Mouse (Mus musculus) hindbrain, embryonic 11.5 days (tissue): ENCODE measurements around the gene Tmem184a. TPM values are rescaled to one million over a fixed set of nuclear protein-coding genes. Genes with fewer than 3 reads are reported as not detected.

ENCODE experiments used
- ATAC-seq: fragments of 200-750 bp; cut with Nextera tagmentation; 2 replicates; pipeline ENCODE4 v1.8.0; 2017; ENCODE audit warnings: mild to moderate bottlenecking, moderate TSS enrichment, moderate library complexity; ENCODE audit not compliant: low FRiP score
- DNase-seq: peaks from one replicate; pipeline ENCODE4 v3.0.0-alpha.2; 2015; ENCODE audit warnings: low spot score
- H3K27ac ChIP-seq: fragments of 300-500 bp; sonication (generic); 2 replicates; pipeline ENCODE4 v1.5.1; 2014; ENCODE audit warnings: mild to moderate bottlenecking, low read depth, low read length
- H3K27me3 ChIP-seq: fragments of 300-500 bp; sonication (generic); 2 replicates; pipeline ENCODE4 v1.6.1; 2014; ENCODE audit warnings: mild to moderate bottlenecking, low read length, moderate library complexity, mixed read lengths; ENCODE audit not compliant: control insufficient read depth, insufficient read depth
- H3K36me3 ChIP-seq: fragments of 300-500 bp; sonication (generic); 2 replicates; pipeline ENCODE4 v1.6.1; 2014; ENCODE audit warnings: mild to moderate bottlenecking, low read length, moderate library complexity, mixed read lengths; ENCODE audit not compliant: control insufficient read depth, insufficient read depth
- H3K4me1 ChIP-seq: fragments of 300-500 bp; sonication (generic); replicated peaks from 2 replicates; pipeline ENCODE4 v1.6.1; 2014; ENCODE audit warnings: low read length, mixed read lengths; ENCODE audit not compliant: control insufficient read depth, insufficient read depth
- H3K4me2 ChIP-seq: fragments of 300-500 bp; sonication (generic); replicated peaks from 2 replicates; pipeline ENCODE4 v1.6.1; 2014; ENCODE audit warnings: mild to moderate bottlenecking, low read depth, low read length
- H3K4me3 ChIP-seq: fragments of 300-500 bp; sonication (generic); 2 replicates; pipeline ENCODE4 v1.5.1; 2014; ENCODE audit warnings: low read depth, low read length
- H3K9ac ChIP-seq: fragments of 300-500 bp; sonication (generic); 2 replicates; pipeline ENCODE4 v1.6.1; 2014; ENCODE audit warnings: low read depth, low read length
- H3K9me3 ChIP-seq: fragments of 300-500 bp; sonication (generic); 2 replicates; pipeline ENCODE4 v1.6.1; 2016; ENCODE audit warnings: low read length; ENCODE audit not compliant: control insufficient read depth
- WGBS: fragments of 180-500 bp; shearing (Covaris S2); extraction: QIAGEN DNeasy Blood & Tissue Kit; methylation state at CpG from one replicate; pipeline ENCODE4 v1.1.7; 2014; 5-methylcytosine and 5-hydroxymethylcytosine counted together
- polyA plus RNA-seq: library from polyadenylated mRNA; unstranded; fragments of >200 nt; fragmentation: Nextera tagmentation; extraction: Ambion mirVana; gene quantifications from 2 replicates; pipeline ENCODE4 v1.2.1, GENCODE M21; 2014

Gene Tmem184a
- polyA plus RNA-seq, 1 experiment from 2014 or later, result 1.1 TPM

DNA sequence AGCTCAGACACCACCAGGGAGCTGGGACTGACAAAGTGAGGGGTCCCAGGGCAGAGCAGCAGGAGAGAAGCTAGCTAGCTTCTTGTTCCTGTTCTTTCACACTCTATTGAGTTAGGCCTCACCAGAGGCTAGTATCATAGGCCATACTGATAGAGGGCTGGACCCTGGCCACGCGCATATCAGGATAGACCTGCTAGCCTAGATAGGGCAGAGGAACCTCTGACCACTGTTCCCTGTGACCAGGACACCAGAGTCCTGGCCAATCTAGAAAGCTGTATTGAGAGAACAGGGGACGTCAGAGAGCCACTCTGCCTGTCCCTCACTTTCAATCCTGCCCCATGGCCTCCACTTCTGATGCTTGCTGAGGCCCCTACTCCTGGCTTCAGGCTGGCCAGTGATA, 1.7 kb downstream of the Tmem184a start:
- ATAC-seq, result no peak
- no peak for DNase-seq
- H3K4me3 ChIP-seq, result no peak overlapping the region
- no peak overlapping the region for H3K9ac ChIP-seq
- peaks cover 3% of the 10 kb centered on the region; the same call in 1 of the 2 replicates for H3K36me3 ChIP-seq
- no peaks in the 10 kb centered on the region for H3K9me3 ChIP-seq
- 84% methylated on average over 3 of the region's 3 CpGs for WGBS
- H3K27ac ChIP-seq, result no peak overlapping the region
- no peak overlapping the region for H3K4me2 ChIP-seq
- H3K4me1 ChIP-seq, result no peaks in the 10 kb centered on the region
- H3K27me3 ChIP-seq, result peaks cover 11% of the 10 kb centered on the region

DNA sequence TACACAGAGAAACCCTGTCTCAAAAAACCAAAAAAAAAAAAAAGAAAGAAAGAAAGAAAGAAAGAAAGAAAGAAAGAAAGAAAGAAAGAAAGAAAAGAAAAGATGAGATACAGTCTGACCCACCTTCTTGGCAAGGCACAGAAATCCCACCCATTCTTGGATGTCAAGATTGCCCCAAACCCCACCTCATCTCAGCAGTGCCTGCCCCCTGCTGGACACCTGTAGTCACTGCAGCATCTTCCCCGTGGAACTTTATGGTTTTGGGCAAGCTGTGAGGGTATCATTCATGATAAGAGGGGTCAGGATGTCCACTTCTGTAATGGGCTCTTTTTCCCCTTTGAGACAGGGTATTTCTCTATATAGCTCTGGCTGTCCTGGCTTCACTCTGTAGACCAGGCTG, 2.4 kb downstream of the Tmem184a start:
- no peaks in the 10 kb centered on the region for H3K36me3 ChIP-seq
- DNase-seq (peak; percentile 40), ATAC-seq (no peak)
- no peaks in the 10 kb centered on the region for H3K4me1 ChIP-seq
- no peak overlapping the region for H3K4me3 ChIP-seq
- peaks cover 16% of the 10 kb centered on the region for H3K27me3 ChIP-seq
- no peak overlapping the region for H3K27ac ChIP-seq
- H3K9me3 ChIP-seq, result no peaks in the 10 kb centered on the region
- H3K9ac ChIP-seq, result no peak overlapping the region
- WGBS, result 7% methylated on average over 1 of the region's 1 CpGs
- no peak overlapping the region for H3K4me2 ChIP-seq

DNA sequence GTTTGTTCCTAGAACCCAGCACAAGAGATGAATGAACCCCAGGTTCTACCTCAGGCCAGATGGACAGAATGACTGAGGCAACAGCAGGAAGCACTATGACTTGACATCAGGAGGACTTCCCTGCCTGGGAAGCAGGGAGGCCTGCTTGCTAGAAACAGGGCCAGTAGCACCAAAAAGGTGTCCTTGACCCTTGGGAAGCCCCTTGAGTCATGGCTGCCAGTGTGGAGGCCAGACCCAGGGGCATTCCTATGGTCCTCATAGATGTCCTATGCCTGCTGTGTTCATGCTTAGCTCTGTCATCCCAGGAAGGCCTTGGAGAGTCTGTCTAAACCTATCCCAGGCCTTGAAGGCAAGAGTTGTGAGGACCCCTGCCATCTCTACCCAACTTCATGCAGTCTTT, 3.3 kb downstream of the Tmem184a start:
- no peak overlapping the region for H3K9ac ChIP-seq
- H3K4me1 ChIP-seq, result no peaks in the 10 kb centered on the region
- ATAC-seq, result no peak
- no peak overlapping the region for H3K4me2 ChIP-seq
- no peak overlapping the region for H3K4me3 ChIP-seq
- H3K27me3 ChIP-seq, result peaks cover 16% of the 10 kb centered on the region
- no peak overlapping the region for H3K27ac ChIP-seq
- H3K9me3 ChIP-seq, result no peaks in the 10 kb centered on the region
- DNase-seq, result no peak
- H3K36me3 ChIP-seq, result no peaks in the 10 kb centered on the region

DNA sequence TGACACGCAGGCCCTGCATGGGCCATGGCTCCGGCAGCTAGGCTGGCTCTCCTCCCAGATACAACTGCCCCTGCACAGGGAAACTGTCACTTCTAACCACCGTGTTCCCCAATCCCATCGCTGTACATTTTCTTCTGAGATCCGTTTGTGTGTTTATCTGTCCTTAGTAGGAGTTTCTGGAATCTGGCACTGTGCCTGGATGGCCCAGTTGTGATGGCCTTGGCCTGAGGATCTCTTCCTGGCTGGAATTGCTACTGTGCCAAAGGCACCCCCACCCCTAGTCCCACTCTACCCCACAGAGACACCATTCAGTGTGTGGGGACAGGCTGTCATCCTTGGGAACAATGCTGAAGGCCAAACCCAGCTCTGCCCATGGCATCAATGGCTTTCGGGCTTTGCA, 3.8 kb downstream of the Tmem184a start:
- ATAC-seq, result no peak
- Histone ChIP-seq H3K27ac (no peak overlapping the region), H3K4me3 (no peak overlapping the region), H3K9me3 (no peaks in the 10 kb centered on the region), H3K27me3 (peaks cover 16% of the 10 kb centered on the region), H3K4me2 (no peak overlapping the region), H3K36me3 (no peaks in the 10 kb centered on the region), H3K9ac (no peak overlapping the region), H3K4me1 (no peaks in the 10 kb centered on the region)
- DNase-seq, result no peak
- 83% methylated on average over 6 of the region's 6 CpGs for WGBS

DNA sequence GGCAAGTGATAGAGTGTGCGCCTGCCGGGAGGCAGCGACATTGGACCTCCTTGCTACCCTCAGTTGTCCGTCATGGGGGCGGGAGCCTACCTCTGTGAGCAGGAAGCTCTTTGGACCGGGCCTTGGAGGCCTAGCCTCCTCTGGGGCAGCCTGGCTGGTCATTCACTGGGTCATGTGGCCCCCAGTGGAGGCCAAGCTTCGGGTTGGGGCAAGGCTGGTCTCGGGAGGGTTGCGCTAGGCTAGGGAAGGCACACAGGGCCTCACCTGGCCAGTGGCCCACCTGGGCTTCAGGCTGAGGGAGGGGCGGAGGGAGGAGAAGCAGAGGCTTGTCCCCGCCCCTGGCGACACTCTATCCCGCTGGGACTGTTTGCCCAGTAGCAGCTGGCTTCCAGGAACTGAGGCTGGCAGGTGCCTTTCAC, 5.7 kb downstream of the Tmem184a start:
- no peak overlapping the region for H3K4me2 ChIP-seq
- peaks cover 16% of the 10 kb centered on the region for H3K27me3 ChIP-seq
- no peak for ATAC-seq

DNA sequence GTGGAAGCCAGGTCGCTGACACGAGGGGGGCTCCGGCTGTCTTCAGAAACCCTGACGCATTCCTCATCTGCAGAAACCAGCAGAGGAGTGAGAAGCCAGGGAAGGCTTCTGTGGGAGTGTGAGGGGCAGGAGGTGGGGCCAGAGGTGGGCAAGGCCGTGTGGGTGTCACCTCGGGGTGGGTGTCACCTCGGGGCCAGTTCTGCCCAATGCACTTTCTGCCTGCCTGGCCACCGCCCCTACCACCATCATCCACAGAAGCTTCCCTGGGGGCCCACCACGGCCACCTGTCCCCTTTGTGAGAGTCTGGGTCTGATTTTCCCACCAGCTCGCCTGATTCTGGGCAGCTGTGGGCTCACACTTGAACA, 6.6 kb downstream of the Tmem184a start:
- Histone ChIP-seq H3K4me1 (no peaks in the 10 kb centered on the region), H3K9ac (no peak overlapping the region), H3K27ac (no peak overlapping the region), H3K4me3 (no peak overlapping the region), H3K27me3 (peaks cover 16% of the 10 kb centered on the region), H3K9me3 (no peaks in the 10 kb centered on the region), H3K36me3 (no peaks in the 10 kb centered on the region), H3K4me2 (no peak overlapping the region)
- ATAC-seq (no peak), DNase-seq (no peak)
- WGBS, result 49% methylated on average over 10 of the region's 10 CpGs

More for the DNA sequence above, 5.7 kb downstream of the Tmem184a start:
- Histone ChIP-seq H3K9ac (no peak overlapping the region), H3K4me3 (no peak overlapping the region), H3K36me3 (no peaks in the 10 kb centered on the region), H3K9me3 (no peaks in the 10 kb centered on the region), H3K27ac (no peak overlapping the region), H3K4me1 (no peaks in the 10 kb centered on the region)
- 12% methylated on average over 11 of the region's 13 CpGs for WGBS
- no peak for DNase-seq

DNA sequence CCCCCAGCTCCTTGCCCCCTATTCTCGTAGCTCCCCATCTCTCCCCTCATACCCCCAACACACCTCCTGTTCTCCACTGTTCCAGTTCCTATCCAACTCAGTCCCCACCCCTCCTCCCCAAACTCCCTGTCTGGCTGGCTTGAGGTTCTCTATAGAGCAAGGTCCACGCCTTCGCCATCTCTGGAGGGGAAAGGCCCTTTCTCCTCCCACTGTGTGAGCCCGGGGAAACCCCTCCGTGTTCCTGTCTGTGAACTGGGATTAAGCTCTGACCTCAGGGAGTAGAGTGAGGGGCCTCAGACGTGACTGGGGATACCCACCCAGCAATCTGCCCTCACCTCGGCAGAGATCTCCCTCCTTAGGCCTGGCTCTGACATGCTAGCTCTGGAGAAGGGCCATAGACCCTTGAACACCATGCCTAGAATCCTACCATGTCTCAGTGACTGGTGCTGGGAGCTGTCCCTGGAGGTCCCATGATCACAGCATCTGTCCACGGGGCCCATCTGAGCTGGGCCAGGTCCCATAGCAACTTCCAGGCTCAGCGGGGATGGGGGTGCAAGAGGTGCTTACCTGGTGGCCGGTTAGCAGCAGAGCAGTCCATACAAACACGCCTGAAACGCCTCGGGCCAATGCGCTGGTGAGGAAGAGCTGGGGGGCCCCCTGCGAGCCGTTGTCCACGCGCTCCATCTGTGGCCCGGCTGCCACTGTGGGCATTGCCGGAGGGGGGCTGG, 7.2 kb downstream of the Tmem184a start:
- Histone ChIP-seq H3K4me1 (no peaks in the 10 kb centered on the region), H3K27ac (no peak overlapping the region), H3K4me2 (no peak overlapping the region), H3K9me3 (no peaks in the 10 kb centered on the region), H3K36me3 (no peaks in the 10 kb centered on the region), H3K27me3 (peaks cover 16% of the 10 kb centered on the region), H3K4me3 (no peak overlapping the region), H3K9ac (no peak overlapping the region)
- DNase-seq, result no peak
- 73% methylated on average over 20 of the region's 20 CpGs for WGBS
- ATAC-seq, result no peak

DNA sequence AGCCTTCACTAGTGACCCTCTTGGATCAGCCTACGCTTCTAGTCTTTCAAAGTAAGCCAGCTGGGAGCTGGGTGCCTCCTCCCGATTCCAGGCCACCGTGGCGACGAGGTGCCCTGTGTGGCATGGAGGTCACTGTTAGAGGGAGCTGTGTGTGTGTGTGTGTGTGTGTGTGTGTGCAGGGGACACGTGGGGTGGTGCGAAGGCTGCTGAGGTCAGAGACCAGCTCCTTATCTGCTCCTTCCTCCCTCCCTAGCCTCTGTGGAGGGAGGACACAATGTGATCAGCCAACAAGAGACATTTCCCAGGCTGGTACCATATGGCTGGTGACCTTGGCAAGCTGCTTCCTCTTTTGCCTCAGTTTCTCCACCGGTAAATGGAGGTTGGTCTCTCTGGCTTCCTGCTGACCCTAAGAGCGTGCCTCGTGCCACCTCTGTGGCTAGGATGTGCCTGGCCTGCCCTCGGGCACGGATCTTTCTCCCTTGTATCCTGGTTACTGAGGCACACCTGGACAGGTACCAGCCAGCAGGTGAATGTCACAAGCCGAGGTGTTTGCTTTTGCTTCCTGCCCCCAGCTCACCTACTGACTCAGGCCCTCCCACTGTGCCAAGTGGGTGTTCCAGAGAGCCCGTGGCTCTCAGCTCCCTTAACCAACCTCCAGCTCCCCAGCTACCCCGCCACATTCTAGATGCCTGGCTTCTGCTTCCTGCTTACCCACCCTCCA, 7.9 kb downstream of the Tmem184a start:
- WGBS, result 81% methylated on average over 15 of the region's 15 CpGs
- no peaks in the 10 kb centered on the region for H3K9me3 ChIP-seq
- no peaks in the 10 kb centered on the region for H3K36me3 ChIP-seq
- ATAC-seq (no peak), DNase-seq (no peak)
- H3K4me1 ChIP-seq, result no peaks in the 10 kb centered on the region
- no peak overlapping the region for H3K4me3 ChIP-seq
- peaks cover 16% of the 10 kb centered on the region for H3K27me3 ChIP-seq
- H3K4me2 ChIP-seq, result no peak overlapping the region
- no peak overlapping the region for H3K27ac ChIP-seq
- H3K9ac ChIP-seq, result no peak overlapping the region

DNA sequence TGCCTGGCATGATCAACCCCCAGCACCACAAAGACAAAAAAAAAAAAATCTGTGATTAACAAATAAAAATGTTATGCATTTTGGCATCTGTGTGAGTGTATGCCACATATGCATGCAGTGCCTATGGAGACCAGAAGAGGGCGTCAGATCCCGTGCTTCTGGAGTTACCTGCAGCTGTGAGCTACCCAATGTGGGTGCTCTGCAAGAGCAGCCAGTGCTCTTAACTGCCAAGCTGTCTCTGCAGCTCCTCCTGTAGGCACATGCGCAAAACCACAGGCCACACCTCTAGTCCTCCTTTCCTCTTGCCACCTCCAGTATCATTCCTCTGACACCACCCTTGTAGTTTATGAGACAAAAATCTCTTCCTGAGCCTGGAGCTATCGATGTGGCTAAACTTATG, 10.3 kb downstream of the Tmem184a start:
- Histone ChIP-seq H3K36me3 (no peaks in the 10 kb centered on the region), H3K4me1 (no peaks in the 10 kb centered on the region), H3K27ac (no peak overlapping the region), H3K4me2 (no peak overlapping the region), H3K9me3 (no peaks in the 10 kb centered on the region), H3K4me3 (no peak overlapping the region), H3K9ac (no peak overlapping the region), H3K27me3 (peaks cover 16% of the 10 kb centered on the region)
- DNase-seq, result no peak
- no peak for ATAC-seq
- WGBS, result 58% methylated on average over 4 of the region's 4 CpGs
